Mouse (Mus musculus): Measurements from ENCODE around the gene Hist2h2ab. TPM values are rescaled to one million over a fixed set of nuclear protein-coding genes. Genes with fewer than 3 reads are reported as not detected.
"Not testable (repeated sequence)": the region's sequence is repeated elsewhere in the genome, so short reads cannot be mapped to it uniquely, and the experiment has no call there.

The Hist2h2ab gene
- total and polyA plus RNA-seq, 3 experiments: 1.1 to 31.4 TPM; not detected in 1

DNA sequence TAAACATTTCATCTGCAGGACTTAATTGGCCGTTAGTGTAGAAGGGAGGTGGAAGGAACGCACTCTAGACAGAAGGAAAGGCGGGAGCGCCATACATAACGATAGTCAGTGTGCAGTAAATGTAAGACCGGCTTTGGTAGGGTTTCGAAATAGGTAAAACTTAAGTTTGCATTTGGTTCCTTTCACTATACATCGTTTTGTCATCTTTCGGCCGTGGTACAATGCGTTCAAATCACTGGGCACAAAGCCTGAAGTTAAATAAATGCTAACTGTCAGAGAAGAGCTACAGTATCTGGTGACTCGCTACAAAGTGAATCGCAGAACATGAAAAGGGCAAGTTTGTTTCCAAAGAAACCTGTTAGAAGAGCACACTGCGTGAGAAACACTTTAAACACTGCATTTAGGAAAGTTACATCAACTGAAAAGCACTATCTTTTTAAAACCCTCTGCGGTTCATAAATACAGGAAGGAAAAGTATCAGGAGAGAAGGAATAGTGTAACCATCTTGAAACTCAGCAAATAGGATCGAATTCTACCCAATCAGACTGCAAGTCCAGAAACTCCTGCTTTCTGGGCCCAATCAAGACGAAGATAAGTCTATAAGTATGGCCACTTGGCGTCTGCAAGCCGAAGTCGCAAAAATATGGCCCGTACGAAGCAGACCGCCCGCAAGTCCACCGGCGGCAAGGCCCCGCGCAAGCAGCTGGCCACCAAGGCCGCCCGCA lies 48.5 kb downstream of the Hist2h2ab start, which contains the start of gene Hist2h3b (continued):
- TF ChIP-seq ZMIZ1 (IDR thresholded peaks at IDR 0.05; ENCODE audit: low read depth, low read length) (peak; percentile 91), NELFE (IDR thresholded peaks at IDR 0.05; ENCODE audit: low read depth, low read length) (peak; percentile 95), SMC3 (IDR thresholded peaks at IDR 0.05; ENCODE audit: low read depth, low read length) (no peak), CHD2 (IDR thresholded peaks at IDR 0.05; ENCODE audit: low read length) (peak; percentile 57; the same call in 1 of the 2 replicates), CHD1 (IDR thresholded peaks at IDR 0.05; ENCODE audit: low read depth, low read length) (peak; percentile 88; the same call in 1 of the 2 replicates), SIN3A (IDR thresholded peaks at IDR 0.05; ENCODE audit: low read length) (peak; percentile 78), CTCF (conservative IDR thresholded peaks at IDR 0.05 in 1 of 2, IDR thresholded peaks at IDR 0.05 in 1 of 2; ENCODE audit: low read depth in 2 of 2, low read length in 2 of 2) (no peak), MYC (IDR thresholded peaks at IDR 0.05; ENCODE audit: low read depth, low read length) (0 out of 2 replicates have a peak, but pooled peaks have one; percentile 44), NRF1 (IDR thresholded peaks at IDR 0.05; ENCODE audit: low read depth, low read length) (0 out of 2 replicates have a peak, but pooled peaks have one; percentile 10), ZNF384 (IDR thresholded peaks at IDR 0.05; ENCODE audit: low read depth, low read length) (no peak), BHLHE40 (IDR thresholded peaks at IDR 0.05; ENCODE audit: low read depth, low read length) (no peak), KAT2A (IDR thresholded peaks at IDR 0.05; ENCODE audit: insufficient replicate concordance, low read length) (no peak), TBP (conservative IDR thresholded peaks at IDR 0.05; ENCODE audit: low read depth, low read length) (peak; percentile 98), RCOR1 (conservative IDR thresholded peaks at IDR 0.05; ENCODE audit: low read depth, low read length) (no peak), MAX (IDR thresholded peaks at IDR 0.05; ENCODE audit: low read length) (0 out of 2 replicates have a peak, but pooled peaks have one; percentile 19), MAFK (IDR thresholded peaks at IDR 0.05; ENCODE audit: insufficient replicate concordance, low read length) (0 out of 2 replicates have a peak, but pooled peaks have one; percentile 31), ELF1 (IDR thresholded peaks at IDR 0.05; ENCODE audit: low read depth, low read length) (0 out of 2 replicates have a peak, but pooled peaks have one; percentile 34), EP300 (IDR thresholded peaks at IDR 0.05; ENCODE audit: low read length) (no peak), IRF4 (IDR thresholded peaks at IDR 0.05; ENCODE audit: low read depth, low read length) (0 out of 2 replicates have a peak, but pooled peaks have one; percentile 15), E2F4 (IDR thresholded peaks at IDR 0.05; ENCODE audit: insufficient replicate concordance, low read depth, low read length) (no peak), JUND (conservative IDR thresholded peaks at IDR 0.05; ENCODE audit: low read depth, low read length) (no peak), HCFC1 (IDR thresholded peaks at IDR 0.05; ENCODE audit: low read depth, low read length) (no peak; the same call in 1 of the 2 replicates)

DNA sequence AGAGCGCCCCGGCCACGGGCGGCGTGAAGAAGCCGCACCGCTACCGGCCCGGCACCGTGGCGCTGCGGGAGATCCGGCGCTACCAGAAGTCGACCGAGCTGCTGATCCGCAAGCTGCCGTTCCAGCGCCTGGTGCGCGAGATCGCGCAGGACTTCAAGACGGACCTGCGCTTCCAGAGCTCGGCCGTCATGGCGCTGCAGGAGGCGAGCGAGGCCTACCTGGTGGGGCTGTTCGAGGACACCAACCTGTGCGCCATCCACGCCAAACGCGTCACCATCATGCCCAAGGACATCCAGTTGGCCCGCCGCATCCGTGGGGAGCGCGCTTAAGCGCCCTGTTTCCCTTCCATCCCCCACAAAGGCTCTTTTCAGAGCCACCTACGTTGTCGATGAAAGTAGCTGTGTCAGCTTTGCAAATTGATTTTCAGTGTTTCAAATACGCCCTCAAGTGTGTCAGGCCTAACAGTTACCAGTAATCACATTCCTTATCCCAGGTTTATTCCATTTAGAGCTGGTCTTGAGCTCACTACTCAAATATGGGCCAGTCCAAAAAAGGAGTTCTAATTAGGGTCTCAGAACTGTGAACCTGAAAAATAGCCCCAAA lies 49.2 kb downstream of the Hist2h2ab start:
- in situ Hi-C loops (cut with MboI; ENCODE audit: low pct_ligation_motif_present, low pct_unique_long_range_greater_than_20kb, low sequenced_read_pairs); DNase-seq (ENCODE audit: extremely low read depth): not testable (repeated sequence)

More for the DNA sequence above, 49.2 kb downstream of the Hist2h2ab start:
- Histone ChIP-seq H3K4me1 (ENCODE audit: control insufficient read depth in 1 of 2, insufficient read depth in 2 of 2) (peaks cover 0 to 37% of the 10 kb centered on the region in 2 experiments; a peak in 3 of 4 replicates), H3K4me3 (replicated peaks in 1 of 3; ENCODE audit: low read depth in 2 of 3, low read length in 2 of 3, poor library complexity in 1 of 3) (peak overlapping the region; percentile 49 to 69 (median 65)), H3K4me2 (ENCODE audit: insufficient read depth, low read depth, poor library complexity, severe bottlenecking) (peak overlapping the region; percentile 64), H3K9ac (ENCODE audit: insufficient read depth, low read depth) (peak overlapping the region; percentile 98), H3K27ac (ENCODE audit: insufficient read depth, low read depth) (peak overlapping the region; percentile 98)
- H3K27me3 ChIP-seq (replicated peaks); dilution Hi-C loops (cut with MboI; ENCODE audit: extremely low pct_ligation_motif_present, extremely low pct_unique_long_range_greater_than_20kb, low sequenced_read_pairs); H3K79me2 ChIP-seq (replicated peaks; ENCODE audit: control insufficient read depth, extremely low read depth, insufficient read depth, poor library complexity, severe bottlenecking); H3K36me3 ChIP-seq (replicated peaks in 1 of 2; ENCODE audit: control insufficient read depth in 1 of 2, insufficient read depth in 1 of 2, low read length in 1 of 2); H3K9me3 ChIP-seq (replicated peaks; ENCODE audit: low read length): not testable (repeated sequence)
- TF ChIP-seq NELFE (IDR thresholded peaks at IDR 0.05; ENCODE audit: low read depth, low read length) (peak; percentile 63), ZMIZ1 (IDR thresholded peaks at IDR 0.05; ENCODE audit: low read depth, low read length) (peak; percentile 18; the same call in 1 of the 2 replicates), POLR2A (IDR thresholded peaks at IDR 0.05; ENCODE audit: low read depth, low read length) (peak; percentile 82; the same call in 1 of the 2 replicates), RCOR1 (conservative IDR thresholded peaks at IDR 0.05; ENCODE audit: low read depth, low read length) (0 out of 2 replicates have a peak, but pooled peaks have one; percentile 1), UBTF (IDR thresholded peaks at IDR 0.05; ENCODE audit: low read depth, low read length) (peak; percentile 79; the same call in 1 of the 2 replicates)

Measured in CH12.LX (cell line).